Mouse (Mus musculus) stomach, embryonic 14.5 days (tissue): ENCODE results near the gene Gsk3b. TPM values are rescaled to one million over a fixed set of nuclear protein-coding genes. Genes with fewer than 3 reads are reported as not detected.
A peak's percentile ranks its signal among the peaks of the same experiment; 100 is the strongest.

Source experiments
- ATAC-seq: fragments of 200-750 bp; cut with Nextera tagmentation; 2 replicates; pipeline ENCODE4 v1.8.0; 2017; ENCODE audit warnings: low read depth, moderate TSS enrichment; ENCODE audit not compliant: insufficient number of reproducible peaks, insufficient read depth, low FRiP score
- H3K27ac ChIP-seq: fragments of 300-500 bp; sonication (generic); 2 replicates; pipeline ENCODE4 v1.5.1; 2014; ENCODE audit warnings: mild to moderate bottlenecking, low read length, moderate library complexity, mixed read lengths
- H3K27me3 ChIP-seq: fragments of 300-500 bp; sonication (generic); 2 replicates; pipeline ENCODE4 v1.6.1; 2014; ENCODE audit warnings: low read length, control low read depth, mixed read lengths; ENCODE audit not compliant: control insufficient read depth, insufficient read depth
- H3K36me3 ChIP-seq: fragments of 300-500 bp; sonication (generic); 2 replicates; pipeline ENCODE4 v1.6.1; 2014; ENCODE audit warnings: mild to moderate bottlenecking, control low read depth, low read length, moderate library complexity, mixed read lengths; ENCODE audit not compliant: control insufficient read depth, insufficient read depth
- H3K4me1 ChIP-seq: fragments of 300-500 bp; sonication (generic); 2 replicates; pipeline ENCODE4 v1.6.1; 2014; ENCODE audit warnings: low read length, control low read depth, mixed read lengths; ENCODE audit not compliant: control insufficient read depth, insufficient read depth
- H3K4me2 ChIP-seq: fragments of 300-500 bp; sonication (generic); replicated peaks from 2 replicates; pipeline ENCODE4 v1.6.1; 2014; ENCODE audit warnings: low read depth, low read length, control low read depth
- H3K4me3 ChIP-seq: fragments of 300-500 bp; sonication (generic); 2 replicates; pipeline ENCODE4 v1.5.1; 2014; ENCODE audit warnings: low read depth, low read length, control low read depth
- H3K9ac ChIP-seq: fragments of 300-500 bp; sonication (generic); replicated peaks from 2 replicates; pipeline ENCODE4 v1.6.1; 2014; ENCODE audit warnings: low read depth, mild to moderate bottlenecking, control low read depth, low read length, moderate library complexity, mixed read lengths
- H3K9me3 ChIP-seq: fragments of 300-500 bp; sonication (generic); 2 replicates; pipeline ENCODE4 v1.6.1; 2016; ENCODE audit warnings: low read depth, low read length, control low read depth; ENCODE audit not compliant: control insufficient read depth
- WGBS: fragments of 180-500 bp; shearing (Covaris S2); extraction: QIAGEN DNeasy Blood & Tissue Kit; methylation state at CpG from one replicate; pipeline ENCODE4 v1.1.7; 2014; 5-methylcytosine and 5-hydroxymethylcytosine counted together
- polyA plus RNA-seq: library from polyadenylated mRNA; unstranded; fragments of >200 nt; fragmentation: Nextera tagmentation; extraction: Ambion mirVana; gene quantifications from 2 replicates; pipeline ENCODE4 v1.2.1, GENCODE M21; 2014

Gsk3b gene
- polyA plus RNA-seq, 1 experiment from 2014 or later, result 81.2 TPM

DNA sequence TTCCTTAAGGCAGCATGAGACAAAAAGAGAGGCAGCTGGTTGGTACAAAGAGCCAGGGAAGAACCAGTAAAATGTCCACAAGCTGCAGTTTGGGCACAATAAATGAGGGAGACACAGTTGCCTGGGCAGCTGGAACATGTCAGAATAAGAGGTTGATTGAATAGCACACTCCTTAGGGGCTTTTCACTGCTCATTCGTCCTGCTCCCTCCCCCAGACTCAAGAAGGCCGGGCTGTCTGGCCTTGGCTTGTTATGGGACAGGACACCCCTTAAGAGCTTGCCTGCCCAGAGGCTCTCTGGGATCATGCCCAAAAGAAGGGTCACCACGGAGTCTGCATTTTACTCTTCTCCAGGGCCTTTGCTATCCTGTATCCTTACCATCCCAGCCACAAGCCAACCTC is 194.5 kb downstream of the Gsk3b start:
- ATAC-seq, result no peak
- Histone ChIP-seq H3K9ac (no peak overlapping the region), H3K9me3 (no peaks in the 10 kb centered on the region), H3K4me1 (peaks cover 11% of the 10 kb centered on the region; the same call in 1 of the 2 replicates), H3K36me3 (no peaks in the 10 kb centered on the region), H3K4me2 (no peak overlapping the region), H3K27ac (no peak overlapping the region), H3K27me3 (no peaks in the 10 kb centered on the region), H3K4me3 (no peak overlapping the region)
- WGBS, result 28% methylated on average over 3 of the region's 3 CpGs

GRCm38 (mm10) chr16:38285801-38286200 is 197.0 kb downstream of the Gsk3b start:
- 76% methylated on average over 7 of the region's 7 CpGs for WGBS
- Histone ChIP-seq H3K4me1 (peaks cover 11% of the 10 kb centered on the region; the same call in 1 of the 2 replicates), H3K4me2 (no peak overlapping the region), H3K27me3 (no peaks in the 10 kb centered on the region), H3K27ac (no peak overlapping the region), H3K36me3 (no peaks in the 10 kb centered on the region), H3K4me3 (no peak overlapping the region), H3K9ac (no peak overlapping the region), H3K9me3 (no peaks in the 10 kb centered on the region)
- ATAC-seq, result no peak

- no peak overlapping the region for H3K4me3 ChIP-seq
- no peak overlapping the region for H3K9ac ChIP-seq
- H3K27ac ChIP-seq, result no peak overlapping the region
- no peaks in the 10 kb centered on the region for H3K36me3 ChIP-seq
- ATAC-seq, result no peak
- H3K4me2 ChIP-seq, result no peak overlapping the region
- WGBS, result 29% methylated on average over 4 of the region's 4 CpGs
- peaks cover 11% of the 10 kb centered on the region; the same call in 1 of the 2 replicates for H3K4me1 ChIP-seq
- H3K9me3 ChIP-seq, result no peaks in the 10 kb centered on the region
- no peaks in the 10 kb centered on the region for H3K27me3 ChIP-seq
Measured at GRCm38 (mm10) chr16:38286541-38286940, 197.7 kb downstream of the Gsk3b start.

- H3K27ac ChIP-seq, result no peak overlapping the region
- no peaks in the 10 kb centered on the region for H3K27me3 ChIP-seq
- no peak overlapping the region for H3K4me2 ChIP-seq
- peaks cover 11% of the 10 kb centered on the region; the same call in 1 of the 2 replicates for H3K4me1 ChIP-seq
- 45% methylated on average over 6 of the region's 6 CpGs for WGBS
- no peak for ATAC-seq
- H3K9ac ChIP-seq, result no peak overlapping the region
- no peak overlapping the region for H3K4me3 ChIP-seq
- H3K36me3 ChIP-seq, result no peaks in the 10 kb centered on the region
- H3K9me3 ChIP-seq, result no peaks in the 10 kb centered on the region
Measured at GRCm38 (mm10) chr16:38287357-38287756, 198.6 kb downstream of the Gsk3b start.

DNA sequence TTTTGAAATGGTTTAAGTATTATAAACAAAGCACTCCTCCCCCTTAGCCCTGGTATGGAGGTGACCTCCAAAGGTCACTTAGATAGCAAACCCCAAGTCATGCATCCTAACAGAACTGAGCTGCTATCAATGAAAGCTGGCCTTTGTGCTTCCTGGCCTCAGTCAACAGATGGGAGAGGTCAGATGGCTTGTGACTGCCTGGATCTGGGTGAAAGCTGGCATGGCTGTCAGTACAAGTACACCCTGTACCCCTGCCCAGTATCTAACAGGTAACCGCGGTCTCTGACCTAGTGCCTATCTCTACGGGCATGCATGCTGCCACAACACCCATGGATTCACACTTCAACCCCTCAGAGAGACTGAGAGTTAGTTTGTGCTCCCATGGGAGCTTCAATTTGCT is 199.0 kb downstream of the Gsk3b start:
- H3K4me3 ChIP-seq, result no peak overlapping the region
- 67% methylated on average over 3 of the region's 3 CpGs for WGBS
- no peak overlapping the region for H3K9ac ChIP-seq
- ATAC-seq, result peak; percentile 46; the same call in 1 of the 2 replicates
- no peaks in the 10 kb centered on the region for H3K27me3 ChIP-seq
- H3K9me3 ChIP-seq, result no peaks in the 10 kb centered on the region
- H3K4me2 ChIP-seq, result no peak overlapping the region
- no peak overlapping the region for H3K27ac ChIP-seq
- H3K36me3 ChIP-seq, result no peaks in the 10 kb centered on the region
- H3K4me1 ChIP-seq, result peaks cover 11% of the 10 kb centered on the region; the same call in 1 of the 2 replicates

- H3K27ac ChIP-seq, result no peak overlapping the region
- ATAC-seq, result no peak
Measured at GRCm38 (mm10) chr16:38288851-38289250, 200.1 kb downstream of the Gsk3b start.

DNA sequence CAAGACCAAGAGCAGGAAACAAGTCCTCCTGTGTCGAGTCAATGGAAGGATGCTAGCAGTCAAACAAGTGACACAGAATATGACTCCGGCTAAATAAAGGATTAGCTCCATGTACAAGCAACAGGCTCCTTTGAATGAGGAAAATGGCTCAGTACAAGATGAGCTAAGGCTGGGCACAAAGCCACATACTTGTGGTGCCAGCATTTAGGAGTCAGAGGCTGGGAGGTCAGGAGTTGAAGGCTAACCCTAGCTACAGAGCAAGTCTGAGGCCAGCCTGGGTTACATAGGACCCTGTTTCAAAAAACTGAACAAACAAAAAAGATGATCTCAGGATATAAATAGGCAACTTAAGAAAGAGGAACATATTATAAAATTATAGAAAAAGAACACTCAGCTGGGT is 201.3 kb downstream of the Gsk3b start:
- no peaks in the 10 kb centered on the region for H3K27me3 ChIP-seq
- WGBS, result 71% methylated on average over 2 of the region's 2 CpGs
- no peak overlapping the region for H3K4me2 ChIP-seq
- H3K4me1 ChIP-seq, result peaks cover 11% of the 10 kb centered on the region; the same call in 1 of the 2 replicates
- no peaks in the 10 kb centered on the region for H3K9me3 ChIP-seq
- no peaks in the 10 kb centered on the region for H3K36me3 ChIP-seq
- H3K4me3 ChIP-seq, result no peak overlapping the region
- no peak overlapping the region for H3K9ac ChIP-seq
- no peak overlapping the region for H3K27ac ChIP-seq
- ATAC-seq, result no peak

More at GRCm38 (mm10) chr16:38288851-38289250, 200.1 kb downstream of the Gsk3b start:
- H3K36me3 ChIP-seq, result no peaks in the 10 kb centered on the region
- no peaks in the 10 kb centered on the region for H3K27me3 ChIP-seq
- H3K4me3 ChIP-seq, result no peak overlapping the region
- no peak overlapping the region for H3K9ac ChIP-seq
- 24% methylated on average over 6 of the region's 6 CpGs for WGBS
- H3K4me2 ChIP-seq, result no peak overlapping the region
- H3K4me1 ChIP-seq, result peaks cover 11% of the 10 kb centered on the region; the same call in 1 of the 2 replicates
- H3K9me3 ChIP-seq, result no peaks in the 10 kb centered on the region

DNA sequence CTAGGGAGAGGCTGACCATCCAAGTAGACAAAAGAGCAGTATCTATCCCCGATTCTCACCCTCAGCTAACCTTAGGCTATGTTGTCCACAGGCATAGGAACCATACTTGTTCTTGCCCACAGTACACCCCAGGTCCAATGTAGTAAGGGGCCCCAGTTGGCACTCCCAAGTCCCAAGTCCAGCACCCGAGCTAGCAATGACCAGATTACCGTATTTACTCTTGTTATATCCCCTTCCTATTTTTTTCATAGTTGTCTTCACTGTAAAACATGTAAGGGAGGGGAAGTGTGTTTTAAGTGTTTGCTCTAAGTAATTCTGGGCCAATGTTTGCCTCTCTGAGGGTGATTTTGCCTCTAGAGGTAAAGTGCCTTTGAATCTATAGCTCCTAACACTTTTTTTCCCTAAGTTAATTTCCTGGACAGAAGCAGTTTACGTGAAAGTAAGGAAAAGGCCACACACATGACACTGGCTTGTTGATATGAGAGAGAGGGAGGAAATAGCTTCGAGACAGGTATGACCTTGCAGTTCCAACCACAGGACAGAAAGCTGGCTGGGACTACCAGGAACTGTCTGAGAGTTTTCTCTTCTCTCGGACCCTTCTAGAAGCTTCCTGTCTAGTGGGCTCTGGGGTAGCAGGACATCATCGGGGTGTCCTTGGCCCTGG is 206.0 kb downstream of the Gsk3b start, which contains the start of gene Nr1i2:
TSS of gene Nr1i2 (minus strand) at position 140 of the 664 bp plus-strand sequence.
- Histone ChIP-seq H3K36me3 (no peaks in the 10 kb centered on the region), H3K27ac (no peak within 1 kb of the TSS; the same call in 1 of the 2 replicates), H3K9ac (no peak within 1 kb of the TSS), H3K4me1 (no peaks in the 10 kb centered on the region), H3K27me3 (no peaks in the 10 kb centered on the region), H3K9me3 (no peaks in the 10 kb centered on the region), H3K4me2 (peak within 1 kb of the TSS; percentile 22; the same call in 1 of the 2 replicates), H3K4me3 (peak within 1 kb of the TSS; percentile 12; the same call in 1 of the 2 replicates)
- 58% methylated on average over 7 of the region's 7 CpGs for WGBS
- peak; percentile 83 for ATAC-seq
